Mouse (Mus musculus) heart, embryonic 11.5 days (tissue): ENCODE results near the gene Plekhg3. TPM values are rescaled to one million over a fixed set of nuclear protein-coding genes. Genes with fewer than 3 reads are reported as not detected.

Source experiments
- ATAC-seq: fragments of 200-750 bp; cut with Nextera tagmentation; replicated peaks from 2 replicates; pipeline ENCODE4 v1.8.0; 2017; ENCODE audit warnings: moderate library complexity; ENCODE audit not compliant: insufficient number of reproducible peaks, low FRiP score, low TSS enrichment
- H3K27ac ChIP-seq: fragments of 300-500 bp; sonication (generic); 2 replicates; pipeline ENCODE4 v1.5.1; 2014; ENCODE audit warnings: mild to moderate bottlenecking, low read depth, low read length
- H3K27me3 ChIP-seq: fragments of 300-500 bp; sonication (generic); 2 replicates; pipeline ENCODE4 v1.6.1; 2014; ENCODE audit warnings: mild to moderate bottlenecking, low read length, mixed read lengths; ENCODE audit not compliant: control insufficient read depth, insufficient read depth
- H3K36me3 ChIP-seq: fragments of 300-500 bp; sonication (generic); 2 replicates; pipeline ENCODE4 v1.6.1; 2014; ENCODE audit warnings: mild to moderate bottlenecking, low read length, moderate library complexity, mixed read lengths; ENCODE audit not compliant: control insufficient read depth, insufficient read depth
- H3K4me1 ChIP-seq: fragments of 300-500 bp; sonication (generic); 2 replicates; pipeline ENCODE4 v1.6.1; 2014; ENCODE audit warnings: low read length; ENCODE audit not compliant: control insufficient read depth, insufficient read depth
- H3K4me2 ChIP-seq: fragments of 300-500 bp; sonication (generic); 2 replicates; pipeline ENCODE4 v1.6.1; 2014; ENCODE audit warnings: mild to moderate bottlenecking, moderate library complexity
- H3K4me3 ChIP-seq: fragments of 300-500 bp; sonication (generic); 2 replicates; pipeline ENCODE4 v1.5.1; 2014; ENCODE audit warnings: low read depth, low read length
- H3K9ac ChIP-seq: fragments of 300-500 bp; sonication (generic); 2 replicates; pipeline ENCODE4 v1.6.1; 2014; ENCODE audit warnings: mild to moderate bottlenecking, low read depth, low read length, moderate library complexity
- H3K9me3 ChIP-seq: fragments of 300-500 bp; sonication (generic); replicated peaks from 2 replicates; pipeline ENCODE4 v1.6.1; 2016; ENCODE audit warnings: low read length; ENCODE audit not compliant: control insufficient read depth
- WGBS: fragments of 180-500 bp; shearing (Covaris S2); extraction: QIAGEN DNeasy Blood & Tissue Kit; methylation state at CpG from one replicate; pipeline ENCODE4 v1.1.7; 2014; ENCODE audit not compliant: insufficient replicate concordance; 5-methylcytosine and 5-hydroxymethylcytosine counted together
- polyA plus RNA-seq: library from polyadenylated mRNA; unstranded; fragments of >200 nt; fragmentation: Nextera tagmentation; extraction: Ambion mirVana; gene quantifications from 2 replicates; pipeline ENCODE4 v1.2.1, GENCODE M21; 2014

Plekhg3 gene
- polyA plus RNA-seq, 1 experiment from 2014 or later = 4.4 TPM

GRCm38 (mm10) chr12:76540701-76541221, 10.1 kb downstream of the Plekhg3 start:
- no peak overlapping the region for H3K4me3 ChIP-seq
- no peak overlapping the region for H3K4me2 ChIP-seq
- WGBS = 78% methylated on average over 10 of the region's 10 CpGs
- H3K4me1 ChIP-seq = peaks cover 31% of the 10 kb centered on the region
- no peaks in the 10 kb centered on the region for H3K36me3 ChIP-seq
- H3K27me3 ChIP-seq = peaks cover 4% of the 10 kb centered on the region; the same call in 1 of the 2 replicates
- no peak for ATAC-seq
- no peaks in the 10 kb centered on the region for H3K9me3 ChIP-seq
- H3K9ac ChIP-seq = no peak overlapping the region
- no peak overlapping the region for H3K27ac ChIP-seq

- no peak for ATAC-seq
- H3K27ac ChIP-seq = no peak overlapping the region
- H3K9me3 ChIP-seq = no peaks in the 10 kb centered on the region
- peaks cover 31% of the 10 kb centered on the region for H3K4me1 ChIP-seq
- 40% methylated on average over 8 of the region's 8 CpGs for WGBS
- H3K27me3 ChIP-seq = peaks cover 3% of the 10 kb centered on the region; the same call in 1 of the 2 replicates
- no peak overlapping the region for H3K9ac ChIP-seq
- no peaks in the 10 kb centered on the region for H3K36me3 ChIP-seq
- H3K4me3 ChIP-seq = no peak overlapping the region
- no peak overlapping the region for H3K4me2 ChIP-seq
Observed at GRCm38 (mm10) chr12:76541475-76541874, 10.8 kb downstream of the Plekhg3 start.

GRCm38 (mm10) chr12:76541879-76542278, 11.2 kb downstream of the Plekhg3 start:
- H3K36me3 ChIP-seq = no peaks in the 10 kb centered on the region
- no peaks in the 10 kb centered on the region for H3K9me3 ChIP-seq
- H3K9ac ChIP-seq = no peak overlapping the region
- H3K4me3 ChIP-seq = no peak overlapping the region
- WGBS = 74% methylated on average over 6 of the region's 6 CpGs
- peaks cover 3% of the 10 kb centered on the region; the same call in 1 of the 2 replicates for H3K27me3 ChIP-seq
- no peak overlapping the region for H3K27ac ChIP-seq
- no peak overlapping the region for H3K4me2 ChIP-seq
- H3K4me1 ChIP-seq = peaks cover 31% of the 10 kb centered on the region
- ATAC-seq = no peak

- peaks cover 3% of the 10 kb centered on the region; the same call in 1 of the 2 replicates for H3K27me3 ChIP-seq
- no peaks in the 10 kb centered on the region for H3K36me3 ChIP-seq
- ATAC-seq = 0 out of 2 replicates have a peak, but pooled peaks have one; percentile 10
- 0 out of 2 replicates have a peak overlapping the region, but pooled peaks have one; percentile 19 for H3K4me3 ChIP-seq
- H3K4me1 ChIP-seq = peaks cover 48% of the 10 kb centered on the region
- 35% methylated on average over 15 of the region's 15 CpGs for WGBS
- peak overlapping the region; percentile 58 for H3K4me2 ChIP-seq
- no peaks in the 10 kb centered on the region for H3K9me3 ChIP-seq
- H3K27ac ChIP-seq = no peak overlapping the region
- 0 out of 2 replicates have a peak overlapping the region, but pooled peaks have one; percentile 40 for H3K9ac ChIP-seq
Observed at GRCm38 (mm10) chr12:76545786-76546370, 15.2 kb downstream of the Plekhg3 start.

GRCm38 (mm10) chr12:76546383-76547276, 15.9 kb downstream of the Plekhg3 start:
- Histone ChIP-seq H3K9me3 (no peaks in the 10 kb centered on the region), H3K4me2 (peak overlapping the region; percentile 58), H3K4me3 (peak overlapping the region; percentile 19; the same call in 1 of the 2 replicates), H3K36me3 (no peaks in the 10 kb centered on the region), H3K9ac (peak overlapping the region; percentile 52), H3K27ac (no peak overlapping the region), H3K27me3 (peaks cover 3% of the 10 kb centered on the region; the same call in 1 of the 2 replicates), H3K4me1 (peaks cover 46% of the 10 kb centered on the region)
- 10% methylated on average over 28 of the region's 28 CpGs for WGBS
- ATAC-seq = no peak

GRCm38 (mm10) chr12:76547409-76548081, 16.9 kb downstream of the Plekhg3 start:
- 31% methylated on average over 13 of the region's 13 CpGs for WGBS
- no peak overlapping the region for H3K27ac ChIP-seq
- H3K4me3 ChIP-seq = no peak overlapping the region
- H3K9ac ChIP-seq = peak overlapping the region; percentile 52; the same call in 1 of the 2 replicates
- no peak for ATAC-seq
- H3K36me3 ChIP-seq = no peaks in the 10 kb centered on the region
- peak overlapping the region; percentile 58 for H3K4me2 ChIP-seq
- peaks cover 52% of the 10 kb centered on the region for H3K4me1 ChIP-seq
- no peaks in the 10 kb centered on the region for H3K9me3 ChIP-seq
- peaks cover 3% of the 10 kb centered on the region; the same call in 1 of the 2 replicates for H3K27me3 ChIP-seq

GRCm38 (mm10) chr12:76548082-76548423, 17.4 kb downstream of the Plekhg3 start:
- 31% methylated on average over 7 of the region's 7 CpGs for WGBS
- Histone ChIP-seq H3K27me3 (peaks cover 3% of the 10 kb centered on the region; the same call in 1 of the 2 replicates), H3K4me3 (no peak overlapping the region), H3K4me1 (peaks cover 57% of the 10 kb centered on the region), H3K9ac (no peak overlapping the region), H3K36me3 (no peaks in the 10 kb centered on the region), H3K27ac (no peak overlapping the region), H3K9me3 (no peaks in the 10 kb centered on the region), H3K4me2 (peak overlapping the region; percentile 58; the same call in 1 of the 2 replicates)
- ATAC-seq = no peak

GRCm38 (mm10) chr12:76549203-76549602, 18.5 kb downstream of the Plekhg3 start:
- 55% methylated on average over 3 of the region's 3 CpGs for WGBS
- Histone ChIP-seq H3K9me3 (no peaks in the 10 kb centered on the region), H3K36me3 (no peaks in the 10 kb centered on the region), H3K4me2 (no peak overlapping the region), H3K27me3 (peaks cover 3% of the 10 kb centered on the region; the same call in 1 of the 2 replicates), H3K9ac (no peak overlapping the region), H3K4me1 (peaks cover 62% of the 10 kb centered on the region), H3K4me3 (no peak overlapping the region), H3K27ac (no peak overlapping the region)
- no peak for ATAC-seq
